Mouse (Mus musculus): Measurements from ENCODE around the gene Phf20. TPM values are rescaled to one million over a fixed set of nuclear protein-coding genes. Genes with fewer than 3 reads are reported as not detected.

Phf20 gene
- total RNA-seq, 1 experiment = 44.1 TPM

GRCm38 (mm10) chr2:156166557-156166956 is 29.7 kb upstream of the Phf20 start:
- in situ Hi-C loops (cut with MboI; ENCODE audit: low sequenced_read_pairs in 2 of 2, unreplicated experiment in 2 of 2) = no loop called here
- Histone ChIP-seq H3K36me3 (ENCODE audit: control insufficient read depth, insufficient read depth, low read length, poor library complexity, severe bottlenecking) (peaks cover 38% of the 10 kb centered on the region; the same call in 1 of the 2 replicates), H3K9me3 (ENCODE audit: control insufficient read depth, insufficient read depth, low read depth, low read length) (no peaks in the 10 kb centered on the region), H3K27ac (ENCODE audit: insufficient read depth, low read depth, low read length, poor library complexity, severe bottlenecking) (no peak overlapping the region), H3K9ac (ENCODE audit: insufficient read depth, low read depth, low read length, poor library complexity, severe bottlenecking) (no peak overlapping the region), H3K4me3 (ENCODE audit: insufficient read depth in 1 of 2, low read depth in 1 of 2, low read length in 2 of 2, poor library complexity in 1 of 2, severe bottlenecking in 1 of 2) (no peak overlapping the region), H3K4me1 (ENCODE audit: control insufficient read depth in 2 of 2, insufficient read depth in 2 of 2, low read length in 2 of 2, poor library complexity in 1 of 2) (no peaks in the 10 kb centered on the region)
- TF ChIP-seq MAFK (IDR thresholded peaks at IDR 0.05; ENCODE audit: insufficient read depth, low read depth, low read length) (no peak), ZC3H11A (IDR thresholded peaks at IDR 0.05; ENCODE audit: borderline replicate concordance, low read depth, low read length) (no peak), CHD2 (IDR thresholded peaks at IDR 0.05; ENCODE audit: low read depth, low read length) (no peak), HCFC1 (IDR thresholded peaks at IDR 0.05; ENCODE audit: borderline replicate concordance, insufficient read depth, low read length) (no peak), ZNF384 (IDR thresholded peaks at IDR 0.05; ENCODE audit: low read depth, low read length) (no peak)
- DNase-seq (ENCODE audit: low read depth, low spot score) = no peak

GRCm38 (mm10) chr2:156177079-156177478 is 19.2 kb upstream of the Phf20 start:
- Histone ChIP-seq H3K4me3 (ENCODE audit: insufficient read depth in 1 of 2, low read depth in 1 of 2, low read length in 2 of 2, poor library complexity in 1 of 2, severe bottlenecking in 1 of 2) (peak overlapping the region in 1 of 2 experiments; percentile 1; a peak in 2 of 4 replicates), H3K36me3 (ENCODE audit: control insufficient read depth, insufficient read depth, low read length, poor library complexity, severe bottlenecking) (peaks cover 20% of the 10 kb centered on the region), H3K27ac (ENCODE audit: insufficient read depth, low read depth, low read length, poor library complexity, severe bottlenecking) (no peak overlapping the region), H3K9me3 (ENCODE audit: control insufficient read depth, insufficient read depth, low read depth, low read length) (no peaks in the 10 kb centered on the region), H3K4me1 (ENCODE audit: control insufficient read depth in 2 of 2, insufficient read depth in 2 of 2, low read length in 2 of 2, poor library complexity in 1 of 2) (peaks cover 0 to 2% of the 10 kb centered on the region in 2 experiments; a peak in 2 of 4 replicates), H3K9ac (ENCODE audit: insufficient read depth, low read depth, low read length, poor library complexity, severe bottlenecking) (no peak overlapping the region)
- in situ Hi-C loops (cut with MboI; ENCODE audit: low sequenced_read_pairs in 2 of 2, unreplicated experiment in 2 of 2) = no loop called here
- TF ChIP-seq HCFC1 (IDR thresholded peaks at IDR 0.05; ENCODE audit: borderline replicate concordance, insufficient read depth, low read length) (no peak), ZC3H11A (IDR thresholded peaks at IDR 0.05; ENCODE audit: borderline replicate concordance, low read depth, low read length) (no peak), CHD2 (IDR thresholded peaks at IDR 0.05; ENCODE audit: low read depth, low read length) (no peak), MAFK (IDR thresholded peaks at IDR 0.05; ENCODE audit: insufficient read depth, low read depth, low read length) (no peak), ZNF384 (IDR thresholded peaks at IDR 0.05; ENCODE audit: low read depth, low read length) (no peak)
- DNase-seq (ENCODE audit: low read depth, low spot score) = no peak

- Histone ChIP-seq H3K9me3 (ENCODE audit: control insufficient read depth, insufficient read depth, low read depth, low read length) (no peaks in the 10 kb centered on the region), H3K9ac (ENCODE audit: insufficient read depth, low read depth, low read length, poor library complexity, severe bottlenecking) (peak overlapping the region; percentile 70; the same call in 1 of the 2 replicates), H3K27ac (ENCODE audit: insufficient read depth, low read depth, low read length, poor library complexity, severe bottlenecking) (no peak overlapping the region), H3K4me3 (ENCODE audit: insufficient read depth in 1 of 2, low read depth in 1 of 2, low read length in 2 of 2, poor library complexity in 1 of 2, severe bottlenecking in 1 of 2) (peak overlapping the region; percentile 64 to 72), H3K36me3 (ENCODE audit: control insufficient read depth, insufficient read depth, low read length, poor library complexity, severe bottlenecking) (peaks cover 20% of the 10 kb centered on the region), H3K4me1 (ENCODE audit: control insufficient read depth in 2 of 2, insufficient read depth in 2 of 2, low read length in 2 of 2, poor library complexity in 1 of 2) (peaks cover 0 to 2% of the 10 kb centered on the region in 2 experiments; a peak in 2 of 4 replicates)
- in situ Hi-C loops (cut with MboI; ENCODE audit: low sequenced_read_pairs in 2 of 2, unreplicated experiment in 2 of 2) = no loop called here
- no peak for DNase-seq (ENCODE audit: low read depth, low spot score)
- TF ChIP-seq ZNF384 (IDR thresholded peaks at IDR 0.05; ENCODE audit: low read depth, low read length) (no peak), CHD2 (IDR thresholded peaks at IDR 0.05; ENCODE audit: low read depth, low read length) (no peak), MAFK (IDR thresholded peaks at IDR 0.05; ENCODE audit: insufficient read depth, low read depth, low read length) (no peak), HCFC1 (IDR thresholded peaks at IDR 0.05; ENCODE audit: borderline replicate concordance, insufficient read depth, low read length) (no peak), ZC3H11A (IDR thresholded peaks at IDR 0.05; ENCODE audit: borderline replicate concordance, low read depth, low read length) (no peak)
Measured at GRCm38 (mm10) chr2:156177651-156178050, 18.6 kb upstream of the Phf20 start.

GRCm38 (mm10) chr2:156179046-156179795 is 17.0 kb upstream of the Phf20 start:
- H3K4me3 ChIP-seq (ENCODE audit: insufficient read depth in 1 of 2, low read depth in 1 of 2, low read length in 2 of 2, poor library complexity in 1 of 2, severe bottlenecking in 1 of 2) = peak overlapping the region; percentile 72 to 90
- peak; percentile 39 for DNase-seq (ENCODE audit: low read depth, low spot score)
- no peak for TF ChIP-seq ZNF384 (IDR thresholded peaks at IDR 0.05; ENCODE audit: low read depth, low read length)
- TF ChIP-seq ZC3H11A (IDR thresholded peaks at IDR 0.05; ENCODE audit: borderline replicate concordance, low read depth, low read length) = no peak
- TF ChIP-seq HCFC1 (IDR thresholded peaks at IDR 0.05; ENCODE audit: borderline replicate concordance, insufficient read depth, low read length) = peak; percentile 8; the same call in 1 of the 2 replicates
- no peak for TF ChIP-seq CHD2 (IDR thresholded peaks at IDR 0.05; ENCODE audit: low read depth, low read length)
- peaks cover 0 to 2% of the 10 kb centered on the region in 2 experiments; a peak in 2 of 4 replicates for H3K4me1 ChIP-seq (ENCODE audit: control insufficient read depth in 2 of 2, insufficient read depth in 2 of 2, low read length in 2 of 2, poor library complexity in 1 of 2)
- peak overlapping the region; percentile 96 for H3K27ac ChIP-seq (ENCODE audit: insufficient read depth, low read depth, low read length, poor library complexity, severe bottlenecking)
- in situ Hi-C loops (cut with MboI; ENCODE audit: low sequenced_read_pairs in 2 of 2, unreplicated experiment in 2 of 2) = no loop called here
- H3K9me3 ChIP-seq (ENCODE audit: control insufficient read depth, insufficient read depth, low read depth, low read length) = no peaks in the 10 kb centered on the region
- H3K36me3 ChIP-seq (ENCODE audit: control insufficient read depth, insufficient read depth, low read length, poor library complexity, severe bottlenecking) = peaks cover 14% of the 10 kb centered on the region
- peak overlapping the region; percentile 99 for H3K9ac ChIP-seq (ENCODE audit: insufficient read depth, low read depth, low read length, poor library complexity, severe bottlenecking)

All from ES-E14 (cell line).